Mouse (Mus musculus): ENCODE measurements around the gene Ebf1.

The Ebf1 gene

GRCm38 (mm10) chr11:44616788-44617712, at the start of gene Ebf1:
Ebf1 (plus strand) TSS chr11:44617317.
- DNase-seq = peak; percentile 88

GRCm38 (mm10) chr11:44570336-44570735, 46.8 kb upstream of the Ebf1 start:
- peak; percentile 20 for DNase-seq

GRCm38 (mm10) chr11:44572781-44573180, 44.3 kb upstream of the Ebf1 start:
- DNase-seq = no peak

GRCm38 (mm10) chr11:44573396-44573795, 43.7 kb upstream of the Ebf1 start:
- DNase-seq = peak; percentile 46

GRCm38 (mm10) chr11:44574391-44574790, 42.7 kb upstream of the Ebf1 start:
- DNase-seq = no peak

- no peak for DNase-seq
These were observed 42.3 kb upstream of the Ebf1 start for GRCm38 (mm10) chr11:44574820-44575219.

- no peak for DNase-seq
These were observed 39.2 kb upstream of the Ebf1 start for GRCm38 (mm10) chr11:44577911-44578310.

- DNase-seq = peak; percentile 57
These were observed 35.8 kb upstream of the Ebf1 start for GRCm38 (mm10) chr11:44581277-44581683.

- peak; percentile 46 for DNase-seq
These were observed 30.9 kb upstream of the Ebf1 start for GRCm38 (mm10) chr11:44586047-44586696.

- no peak for DNase-seq
These were observed 24.1 kb upstream of the Ebf1 start for GRCm38 (mm10) chr11:44593016-44593415.

- DNase-seq = no peak
These were observed 22.3 kb upstream of the Ebf1 start for GRCm38 (mm10) chr11:44594768-44595167.

GRCm38 (mm10) chr11:44606881-44607280, 10.2 kb upstream of the Ebf1 start:
- DNase-seq = no peak

GRCm38 (mm10) chr11:44608646-44609045, 8.5 kb upstream of the Ebf1 start:
- DNase-seq = no peak

GRCm38 (mm10) chr11:44610971-44611781, 5.9 kb upstream of the Ebf1 start:
- peak; percentile 88 for DNase-seq

GRCm38 (mm10) chr11:44612156-44612555, 5.0 kb upstream of the Ebf1 start:
- DNase-seq = no peak

GRCm38 (mm10) chr11:44612681-44613410, 4.3 kb upstream of the Ebf1 start:
- peak; percentile 58 for DNase-seq

- DNase-seq = no peak
These were observed 3.5 kb upstream of the Ebf1 start for GRCm38 (mm10) chr11:44613411-44614180.

- no peak for DNase-seq
These were observed 884 bp upstream of the Ebf1 start for GRCm38 (mm10) chr11:44616078-44616787.

GRCm38 (mm10) chr11:44617734-44618586, 843 bp downstream of the Ebf1 start:
- peak; percentile 56 for DNase-seq

Data from kidney, adult 18-20 months (tissue).